Mouse (Mus musculus): ENCODE measurements around the gene Prdx3.
"Not testable (repeated sequence)": the region's sequence is repeated elsewhere in the genome, so short reads cannot be mapped to it uniquely, and the experiment has no call there.

The Prdx3 gene

DNA sequence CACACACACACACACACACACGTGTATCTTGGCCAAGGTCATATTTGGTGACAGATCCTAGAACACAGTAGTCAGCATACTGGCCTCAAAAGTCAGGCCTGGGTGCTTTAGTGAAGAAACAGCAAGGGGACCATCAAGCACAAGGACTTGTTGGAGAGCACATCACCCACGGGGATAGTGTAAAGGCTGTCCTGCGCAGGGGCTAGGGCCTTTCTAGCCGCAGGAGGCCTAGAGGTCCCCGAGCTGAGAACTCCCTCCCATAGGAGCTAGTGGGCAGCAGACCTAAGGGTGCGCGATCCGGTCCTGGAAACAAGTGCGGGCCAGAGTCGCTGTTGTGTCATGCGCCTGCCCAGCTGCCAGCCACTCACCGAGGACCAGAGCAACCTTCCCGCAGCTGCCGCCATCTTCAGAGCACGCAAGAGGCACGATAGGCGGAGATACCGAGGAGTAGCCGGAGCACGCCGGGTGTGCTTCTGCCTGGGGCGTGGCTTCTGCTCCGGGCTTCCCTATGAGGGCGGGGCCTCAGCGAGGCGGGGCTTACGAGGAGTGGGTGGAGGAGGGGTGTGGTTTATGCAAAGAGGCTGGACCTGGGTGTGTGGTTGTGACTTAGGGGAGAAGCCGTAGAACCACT is at the start of gene Prdx3:
Gene Prdx3, minus strand, starts transcription at position 493 of the 631 bp plus-strand sequence.
- peak; percentile 97 for DNase-seq (ENCODE audit: low read depth)

DNA sequence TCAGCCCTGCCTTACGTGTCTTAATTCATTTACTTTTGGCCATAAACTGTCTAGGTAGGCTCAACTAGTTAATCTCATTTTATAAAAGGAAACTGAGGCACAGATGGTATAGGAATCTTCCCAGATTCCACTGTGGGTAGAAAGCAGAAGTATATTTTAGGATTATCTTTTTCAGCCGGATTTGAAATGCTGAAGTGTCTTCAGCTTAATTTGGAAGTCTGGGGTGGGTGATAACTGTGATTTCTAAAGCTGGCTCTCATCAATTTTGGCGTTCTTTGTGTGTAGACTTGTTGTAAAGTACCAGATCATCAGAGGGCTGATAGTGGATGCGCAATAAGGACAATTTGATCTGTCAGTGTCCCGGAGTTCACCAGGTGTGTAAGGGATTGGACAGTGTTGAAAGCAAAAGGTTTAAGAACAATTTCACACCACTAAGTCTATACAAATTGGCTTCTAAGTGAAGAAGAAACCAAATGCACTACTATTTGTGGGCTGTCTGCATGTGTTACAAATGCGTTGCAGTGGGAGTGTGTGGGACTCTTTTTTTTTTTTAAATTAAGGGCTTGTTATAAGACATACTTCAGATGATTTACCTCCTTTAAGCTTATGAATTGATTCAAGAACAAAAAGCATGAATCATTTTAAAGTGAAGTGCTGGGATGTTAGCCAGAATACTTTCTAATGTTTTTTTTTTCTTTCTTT is 42.7 kb upstream of the Prdx3 start:
- no peak for DNase-seq (ENCODE audit: low read depth)

DNA sequence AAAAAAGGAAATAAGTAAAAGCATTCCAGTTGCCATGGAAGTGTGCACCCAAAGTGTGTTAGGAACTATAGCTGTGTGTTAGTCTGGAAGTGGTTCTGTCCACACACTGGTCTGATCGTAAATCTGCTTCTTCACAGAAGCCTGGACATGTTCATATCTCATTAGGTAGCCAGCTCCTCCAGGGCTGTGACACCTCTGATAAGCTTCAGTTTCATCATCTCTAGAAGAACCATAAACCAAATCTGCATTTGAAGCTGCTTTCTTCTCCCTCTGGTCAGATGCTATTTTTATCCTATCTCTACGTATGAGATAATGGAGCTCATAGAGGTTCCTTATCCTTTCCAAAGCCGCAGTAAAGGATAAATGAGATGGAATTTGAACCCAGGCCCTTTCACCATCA is 41.5 kb upstream of the Prdx3 start:
- no peak for DNase-seq (ENCODE audit: low read depth)

DNA sequence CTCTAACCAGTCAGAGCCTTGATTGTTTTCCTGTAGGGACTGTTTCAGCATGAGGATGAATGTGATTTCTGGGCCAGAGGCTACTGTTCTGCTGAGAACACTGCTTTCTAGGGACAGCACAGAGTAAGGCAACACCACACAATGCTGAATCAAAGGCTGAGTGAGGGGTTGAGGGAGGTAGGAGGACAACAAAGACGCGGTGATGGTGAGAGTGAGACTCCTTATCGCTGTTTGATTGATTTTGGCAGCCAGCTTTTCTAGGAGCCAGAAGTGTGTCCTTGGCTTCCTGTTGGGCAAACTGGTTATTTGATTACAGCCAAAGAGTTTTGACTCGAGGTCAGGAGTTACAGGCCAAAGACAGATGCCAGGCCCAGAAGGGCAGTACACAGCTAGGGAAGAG is 40.9 kb upstream of the Prdx3 start:
- DNase-seq (ENCODE audit: low read depth) = no peak

DNA sequence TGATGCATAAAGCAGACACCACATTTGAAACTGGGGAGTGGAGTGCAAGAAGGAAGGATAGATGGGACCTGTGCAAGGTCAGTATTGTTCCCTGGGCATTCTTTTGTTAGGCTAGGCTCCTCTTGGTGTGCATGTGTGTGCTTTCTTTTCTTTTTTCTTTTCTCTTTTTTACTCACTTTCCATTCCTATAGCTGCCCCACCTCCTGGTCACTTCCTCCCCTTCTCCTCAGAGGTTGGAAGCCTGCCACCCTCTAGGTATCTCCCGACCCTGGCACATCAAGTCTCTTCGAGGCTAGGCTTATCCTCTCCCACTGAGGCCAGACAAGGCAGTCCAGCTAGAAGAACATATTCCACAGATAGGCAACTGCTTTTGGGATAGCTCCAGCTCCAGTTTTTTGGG is 37.3 kb upstream of the Prdx3 start:
- DNase-seq (ENCODE audit: low read depth) = no peak

DNA sequence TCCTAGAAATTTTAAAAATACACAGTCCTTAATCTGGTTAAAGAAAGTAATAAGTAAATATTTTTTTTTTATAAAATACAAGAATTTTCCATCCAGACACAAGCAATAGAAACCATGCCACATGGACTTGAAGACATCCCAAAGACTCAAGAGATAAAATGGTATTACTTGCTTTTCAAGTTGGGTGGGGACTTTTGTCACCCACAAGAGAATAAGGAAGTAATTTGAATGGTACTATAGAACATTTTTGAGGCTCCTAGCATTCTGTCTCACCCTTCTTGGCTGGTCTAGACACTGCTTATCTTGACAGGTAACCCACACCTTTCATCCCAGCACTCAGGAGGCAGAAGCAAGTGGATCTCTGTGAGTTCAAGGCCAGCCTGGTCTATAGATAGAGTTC is 35.9 kb upstream of the Prdx3 start:
- DNase-seq (ENCODE audit: low read depth) = no peak

DNA sequence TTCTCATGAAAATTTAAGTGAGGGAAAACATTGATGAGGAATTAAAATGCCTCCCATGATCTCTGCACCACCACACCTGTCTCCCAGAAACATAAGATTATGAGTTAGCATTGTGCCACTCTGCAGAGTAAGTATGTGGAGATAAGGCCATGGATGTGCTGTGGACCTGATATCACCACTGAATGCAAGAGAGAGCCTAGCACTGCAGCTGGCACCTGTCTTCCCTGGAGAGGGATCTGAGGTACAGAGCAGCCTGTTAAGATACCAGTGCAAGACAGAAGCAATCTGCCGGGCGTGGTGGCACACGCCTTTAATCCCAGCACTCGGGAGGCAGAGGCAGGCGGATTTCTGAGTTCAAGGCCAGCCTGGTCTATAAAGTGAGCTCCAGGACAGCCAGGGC is 31.1 kb upstream of the Prdx3 start:
- no peak for DNase-seq (ENCODE audit: low read depth)

DNA sequence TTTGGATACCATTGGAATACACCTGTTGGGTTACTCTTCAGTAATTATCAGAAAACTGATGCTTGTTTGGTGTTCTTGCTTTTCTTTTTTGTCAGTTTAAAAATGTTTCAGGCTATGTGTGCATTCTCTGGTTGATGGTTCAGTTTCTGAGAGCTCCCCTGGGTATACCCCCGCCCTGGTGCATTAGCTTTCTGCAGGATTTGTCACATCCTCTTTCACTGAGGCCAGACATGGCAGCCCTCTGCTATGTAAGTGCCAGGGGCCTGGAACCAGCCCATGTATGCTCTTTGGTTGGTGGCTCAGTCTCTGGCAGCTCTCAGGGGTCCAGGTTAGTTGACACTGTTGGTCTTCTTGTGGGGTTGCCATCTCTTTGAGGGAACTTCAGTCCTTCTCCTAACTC is 29.6 kb upstream of the Prdx3 start:
- DNase-seq (ENCODE audit: low read depth) = no peak

DNA sequence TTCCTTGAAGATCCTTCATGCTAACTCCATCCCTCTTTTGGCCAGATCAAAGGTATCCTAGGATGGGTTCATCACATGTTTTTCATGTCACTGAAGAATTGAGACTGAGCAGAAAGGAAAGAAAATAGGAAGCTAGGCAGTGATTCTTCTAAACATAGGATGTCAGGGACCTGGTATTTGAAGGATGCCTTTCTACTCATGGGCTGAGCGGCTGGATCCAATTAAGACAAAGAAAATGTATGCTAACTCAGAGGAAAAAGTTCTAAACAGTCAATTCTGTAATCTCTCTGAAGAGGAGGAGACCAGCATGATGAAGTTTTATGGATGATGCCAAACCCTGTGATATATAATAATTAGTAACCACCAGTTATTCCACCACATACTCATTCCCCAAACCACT is 28.8 kb upstream of the Prdx3 start:
- no peak for DNase-seq (ENCODE audit: low read depth)

DNA sequence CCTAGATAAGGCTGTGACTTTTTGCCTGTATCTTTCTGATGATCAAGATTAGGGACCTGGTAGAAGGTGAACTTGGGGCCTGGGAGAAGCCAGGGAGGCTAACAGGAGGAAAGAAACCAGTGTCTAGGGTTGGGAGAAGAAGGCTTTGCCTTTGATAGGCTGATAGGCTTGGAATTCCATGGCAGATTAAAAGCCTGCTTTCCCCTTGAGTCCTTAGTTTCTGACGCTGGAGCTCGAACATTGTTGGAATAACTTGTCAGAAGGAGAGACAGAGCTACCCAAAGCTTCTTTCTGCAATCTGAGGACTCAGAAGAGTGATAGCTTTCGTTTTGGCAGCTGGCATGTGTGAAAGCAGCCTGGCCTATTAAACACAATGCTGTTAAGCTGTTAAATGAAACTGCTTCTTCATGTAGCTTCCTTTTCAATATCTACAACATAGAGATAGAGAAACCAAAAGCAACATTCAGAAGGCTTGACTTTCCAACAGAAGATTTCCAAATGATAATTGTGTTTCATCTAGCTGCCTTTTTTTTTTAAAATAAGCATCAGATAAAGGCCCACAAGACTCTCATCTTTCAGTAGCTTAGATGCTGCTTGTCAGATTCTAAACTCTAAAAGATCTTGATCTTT is 21.0 kb upstream of the Prdx3 start:
- peak; percentile 49 for DNase-seq (ENCODE audit: low read depth)

DNA sequence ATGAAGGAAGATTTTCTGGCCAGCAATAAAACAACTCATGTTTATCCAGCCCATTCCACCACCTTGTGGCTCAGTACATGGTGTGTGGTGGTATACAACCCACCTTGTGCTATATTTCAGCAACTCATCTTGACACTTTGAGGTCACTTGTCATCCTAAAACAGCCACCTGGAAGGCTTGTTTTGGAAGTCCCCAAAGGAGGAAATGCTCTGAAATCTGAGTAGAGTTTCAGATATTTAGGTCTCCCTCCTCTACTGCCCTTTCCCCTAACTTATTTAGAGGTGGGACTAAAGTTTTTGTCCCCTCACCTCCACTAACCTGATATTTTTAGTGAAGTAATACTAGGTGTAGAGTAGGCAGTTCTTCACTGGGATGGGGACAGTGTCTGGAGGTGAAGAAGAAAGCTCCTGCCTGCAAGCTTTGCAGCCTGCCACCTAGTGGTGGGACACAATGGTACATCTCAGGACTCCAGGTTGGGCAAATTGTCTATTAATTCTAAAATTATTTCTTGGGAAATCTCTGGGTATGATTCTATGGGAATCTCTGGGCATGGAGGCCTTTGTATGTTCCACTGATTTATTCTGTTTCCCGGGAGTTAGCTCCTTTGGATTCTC is 17.7 kb upstream of the Prdx3 start:
- DNase-seq (ENCODE audit: low read depth) = peak; percentile 87

DNA sequence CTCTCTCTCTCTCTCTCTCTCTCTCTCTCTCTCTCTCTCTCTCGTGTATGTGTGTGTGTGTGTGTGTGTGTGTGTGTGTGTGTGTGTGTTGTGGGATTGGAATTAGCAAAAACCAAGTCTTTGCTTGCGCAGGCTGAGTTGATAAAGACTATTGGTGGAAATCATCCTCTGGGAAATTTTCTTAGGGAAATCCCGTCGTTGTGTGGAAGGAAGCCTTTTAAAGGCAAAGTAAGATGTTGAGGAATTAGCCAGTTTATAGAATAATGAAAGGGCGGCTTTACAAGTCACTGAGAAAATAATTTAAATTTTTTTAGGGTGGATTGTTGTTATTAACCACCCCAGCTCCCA is 16.7 kb upstream of the Prdx3 start:
- DNase-seq (ENCODE audit: low read depth) = peak; percentile 27

DNA sequence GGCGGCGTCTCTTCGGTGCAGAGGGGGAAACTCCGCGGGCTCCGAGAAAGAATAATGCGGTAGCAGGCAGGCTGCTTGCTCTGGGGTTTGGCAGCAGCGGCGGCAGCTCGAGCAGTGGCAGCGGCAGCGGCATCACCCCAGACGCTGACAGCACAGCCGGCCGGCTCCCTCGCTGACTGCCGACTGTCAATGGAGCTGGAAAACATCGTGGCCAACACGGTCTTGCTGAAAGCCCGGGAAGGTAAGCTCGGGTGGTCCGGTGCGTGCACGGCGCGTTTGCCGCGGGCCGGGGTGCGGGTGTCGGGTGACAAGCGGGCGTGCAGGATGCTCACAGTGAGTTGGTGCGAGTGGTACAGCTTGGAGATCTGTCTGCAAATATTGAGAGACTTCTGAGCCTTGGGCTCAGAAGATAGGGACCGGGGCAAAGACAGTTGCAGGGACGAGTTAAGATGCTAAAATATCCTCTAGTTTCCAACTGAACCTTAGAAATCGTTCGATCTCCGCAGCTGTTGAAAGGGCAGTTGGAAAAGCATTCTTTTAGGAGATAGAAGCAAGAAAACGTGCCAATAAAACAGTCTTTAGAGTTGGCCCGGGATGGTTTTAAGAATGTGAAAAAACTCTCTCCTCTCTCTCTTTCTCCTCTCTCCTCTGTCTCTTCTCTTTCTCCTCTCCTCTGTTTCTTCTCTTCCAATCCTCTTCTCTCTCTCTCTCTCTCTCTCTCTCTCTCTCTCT is 16.2 kb upstream of the Prdx3 start:
- no peak for DNase-seq (ENCODE audit: low read depth)

DNA sequence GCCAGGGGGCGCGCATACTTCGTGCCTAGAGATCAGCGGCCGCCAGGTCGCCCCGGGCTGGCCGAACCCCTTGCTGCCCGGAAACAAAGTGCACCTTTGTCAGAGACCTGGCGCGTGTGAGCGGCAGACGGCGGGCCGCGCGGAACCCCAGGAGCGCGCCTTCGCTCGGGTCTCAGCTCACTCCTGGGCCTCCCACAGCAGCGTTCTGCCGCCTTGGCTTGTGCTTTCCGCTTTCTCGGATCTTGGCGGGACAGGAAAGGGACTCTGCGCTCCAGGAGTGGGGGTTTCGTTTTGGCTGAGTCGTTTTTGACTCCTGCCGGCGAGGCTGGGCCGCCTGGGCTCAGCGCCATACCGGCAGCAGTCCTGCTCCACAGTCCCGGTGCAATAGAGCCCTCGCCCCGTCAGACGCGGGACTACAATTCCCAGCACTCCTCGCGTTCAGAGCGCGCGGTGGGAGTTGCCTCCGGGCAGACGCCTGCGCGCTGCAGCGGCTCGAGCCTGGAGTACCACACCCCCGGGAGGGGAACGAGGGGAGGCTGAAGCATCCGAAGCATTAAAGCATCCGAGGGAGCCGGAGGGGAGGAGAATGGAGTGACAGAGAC is 15.5 kb upstream of the Prdx3 start, which contains the start of gene Grk5:
Gene Grk5, plus strand, starts transcription at position 36 of the 602 bp plus-strand sequence.
- peak; percentile 94 for DNase-seq (ENCODE audit: low read depth)

DNA sequence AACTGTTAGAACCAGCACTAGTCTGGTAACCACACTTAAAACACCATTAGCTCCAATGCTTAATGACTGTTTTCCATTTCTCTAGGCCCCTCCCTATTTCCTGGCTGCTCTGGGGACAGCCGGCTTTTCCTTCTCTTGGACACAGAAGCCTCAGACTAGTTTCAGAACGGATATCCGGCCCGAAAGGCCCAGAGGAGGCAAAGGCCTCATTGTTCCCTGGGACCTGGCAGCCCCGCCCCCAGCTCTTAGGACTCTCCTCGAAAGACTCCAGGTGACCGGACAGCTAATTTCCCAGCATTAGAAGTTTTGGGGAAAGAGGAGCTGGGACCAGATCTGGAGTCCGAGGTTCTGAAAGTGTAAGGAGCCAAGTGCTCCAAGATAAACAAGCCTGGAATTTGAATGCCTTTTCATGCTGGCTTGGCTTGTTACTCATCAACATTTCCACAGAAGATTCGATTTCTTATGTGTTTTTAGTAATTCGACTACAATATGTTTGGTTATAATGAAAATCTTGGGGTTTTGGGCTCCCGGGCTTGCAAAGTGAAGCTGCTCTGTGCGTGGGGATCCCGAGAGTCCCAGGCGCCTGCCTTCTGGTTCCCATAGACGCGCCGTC is 14.9 kb upstream of the Prdx3 start:
- no peak for DNase-seq (ENCODE audit: low read depth)

DNA sequence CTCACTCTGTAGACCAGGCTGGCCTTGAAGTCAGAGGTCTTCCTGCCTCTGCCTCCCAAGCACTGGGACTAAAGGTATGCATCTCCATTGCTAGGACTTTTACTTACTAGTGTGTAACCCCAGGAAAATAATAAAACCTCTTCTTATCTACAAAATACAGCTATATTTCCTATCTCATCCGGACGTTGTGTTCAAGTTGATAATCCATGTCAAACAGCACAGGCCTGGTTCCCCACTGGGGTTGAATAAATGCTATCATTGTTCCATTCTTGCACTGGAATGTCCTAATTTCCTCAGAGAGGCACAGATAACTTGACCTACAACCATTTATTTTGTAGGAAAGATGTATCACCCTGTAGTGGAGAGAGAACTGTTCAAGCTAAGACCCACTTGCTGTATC is 13.3 kb upstream of the Prdx3 start:
- no peak for DNase-seq (ENCODE audit: low read depth)

DNA sequence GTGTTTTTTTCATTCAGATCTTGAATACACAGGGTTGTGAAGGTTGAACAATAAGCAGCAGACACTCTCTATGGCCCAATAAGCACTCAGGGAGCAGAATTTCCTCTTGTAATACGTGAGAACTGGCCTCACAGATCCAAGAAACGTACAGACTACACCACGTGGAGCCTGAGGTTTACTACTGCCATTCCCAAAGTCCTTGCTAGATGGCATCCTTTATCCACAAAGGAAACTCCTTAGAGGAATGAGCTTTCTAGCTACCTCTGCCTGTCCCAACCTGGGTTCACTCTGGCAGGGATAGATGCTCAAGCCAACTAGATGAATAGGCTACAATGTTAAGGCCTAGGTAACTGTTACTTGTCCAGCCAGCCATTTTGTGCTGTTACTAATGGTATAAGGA is 8.8 kb upstream of the Prdx3 start:
- no peak for DNase-seq (ENCODE audit: low read depth)

DNA sequence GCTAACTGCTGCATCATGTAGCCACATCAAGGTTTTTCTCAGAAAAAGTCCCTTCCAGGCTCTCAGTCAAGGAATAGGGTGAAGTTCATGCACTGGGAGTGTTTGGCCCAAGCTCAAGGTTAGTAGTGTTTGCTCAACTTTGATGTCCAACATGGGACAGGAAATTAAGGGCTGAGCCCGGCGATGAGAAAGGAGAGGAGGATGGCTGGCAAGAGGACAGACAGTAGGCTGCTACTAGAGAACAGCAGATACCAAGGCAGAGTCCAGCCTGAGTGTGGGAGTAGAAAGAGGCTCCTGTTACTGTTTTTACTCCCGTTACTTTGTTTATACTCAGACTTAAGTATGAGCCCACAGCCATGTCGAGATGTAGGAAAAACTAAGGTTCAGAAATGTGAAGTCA is 855 bp downstream of the Prdx3 start:
- DNase-seq (ENCODE audit: low read depth) = peak; percentile 38

DNA sequence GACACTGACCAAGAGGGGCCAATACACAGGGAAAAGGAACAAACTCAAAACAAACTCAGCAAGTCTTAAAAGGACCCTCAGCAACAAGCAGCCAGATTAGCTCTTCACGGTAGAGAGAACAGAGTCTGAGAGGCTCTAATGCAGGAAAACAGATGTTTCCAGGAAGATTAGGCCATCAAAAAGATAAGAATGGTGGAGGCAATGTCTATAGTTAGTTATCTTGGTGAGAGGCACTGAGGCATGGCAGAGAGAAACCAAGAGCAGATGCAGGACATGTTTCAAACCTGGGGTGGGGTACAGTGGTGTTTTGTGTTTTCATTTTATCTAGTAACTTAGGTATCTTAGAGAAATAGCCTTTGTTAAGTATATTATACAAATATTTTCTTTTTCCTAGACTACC is 2.1 kb downstream of the Prdx3 start:
- no peak for DNase-seq (ENCODE audit: low read depth)

DNA sequence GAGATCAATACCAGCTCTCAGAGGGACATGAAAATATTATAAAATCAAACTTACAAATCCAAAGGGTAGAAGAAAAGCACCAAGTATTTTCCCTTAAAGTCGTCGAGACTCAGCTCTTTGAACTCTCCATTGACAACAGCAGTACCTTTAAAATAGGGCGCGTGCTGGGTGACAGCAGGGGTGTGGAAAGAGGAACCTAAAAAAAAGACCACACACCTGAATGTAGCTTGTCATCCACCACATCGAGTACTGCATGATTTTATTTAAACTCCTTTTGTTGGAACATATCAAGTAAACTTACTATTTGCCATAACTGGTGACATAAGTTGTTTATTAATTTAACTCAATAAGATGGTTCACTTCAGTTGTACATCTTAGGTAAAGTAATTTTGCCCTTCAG is 3.0 kb downstream of the Prdx3 start:
- DNase-seq (ENCODE audit: low read depth) = no peak

DNA sequence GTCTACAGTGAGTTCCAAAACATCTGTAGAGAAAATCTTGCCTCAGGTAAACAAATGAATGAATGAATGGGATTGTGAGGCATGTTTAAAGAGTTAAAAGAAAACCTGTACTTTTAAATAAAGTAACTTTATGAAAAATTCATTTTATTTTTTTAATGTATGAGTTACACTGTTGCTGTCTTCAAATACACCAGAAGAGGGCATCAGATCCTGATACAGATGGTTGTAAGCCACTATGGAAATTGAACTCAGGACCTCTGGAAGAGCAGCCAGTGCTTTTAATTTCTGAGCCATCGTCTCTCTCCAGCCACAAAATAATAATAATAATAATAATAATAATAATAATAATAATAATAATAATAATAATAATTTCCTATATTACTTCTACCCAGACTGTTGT is 3.9 kb downstream of the Prdx3 start:
- DNase-seq (ENCODE audit: low read depth) = peak; percentile 37

DNA sequence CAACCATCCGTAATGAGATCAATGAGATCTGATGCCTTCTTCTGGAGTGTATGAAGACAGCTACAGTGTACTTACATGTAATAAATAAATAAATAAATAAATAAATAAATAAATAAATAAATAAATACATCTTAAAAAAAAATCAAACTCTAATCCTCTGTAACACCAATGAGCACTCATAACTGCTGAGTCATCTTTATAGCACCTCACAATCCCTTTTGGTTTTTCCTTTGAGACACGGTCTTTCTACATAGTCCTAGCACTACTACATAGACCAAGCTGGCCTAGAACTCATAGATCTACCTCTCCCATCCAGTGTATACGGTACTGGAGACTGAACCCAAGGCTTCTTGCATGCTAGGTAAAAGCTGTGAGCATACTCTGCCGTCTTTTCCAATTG is 8.2 kb downstream of the Prdx3 start:
- DNase-seq (ENCODE audit: low read depth) = not testable (repeated sequence)

Measured in induced T-regulatory cell, adult 2 months (primary cell).